Mouse (Mus musculus): ENCODE measurements around the gene Mcm2.

GRCm38 (mm10) chr6:88927595-88927994 lies 29.0 kb upstream of the Mcm2 start:
- no peak for TF ChIP-seq CEBPB (IDR thresholded peaks at IDR 0.05; ENCODE audit: low read depth)
- no peak for TF ChIP-seq MAX (IDR thresholded peaks at IDR 0.05)
- TF ChIP-seq MYOG (IDR thresholded peaks at IDR 0.05; ENCODE audit: control insufficient read depth, extremely low read depth, insufficient read length): no peak
- TF ChIP-seq CTCF (IDR thresholded peaks at IDR 0.05; ENCODE audit: control insufficient read depth, insufficient read depth, insufficient read length): peak; percentile 91
- no peak for TF ChIP-seq MYOD1 (IDR thresholded peaks at IDR 0.05; ENCODE audit: control insufficient read depth, insufficient read length, low read depth)

All from C2C12 (cell line).